Mouse (Mus musculus): ENCODE results near the gene Zscan4e. TPM values are rescaled to one million over a fixed set of nuclear protein-coding genes. Genes with fewer than 3 reads are reported as not detected.
"Not testable (repeated sequence)": the region's sequence is repeated elsewhere in the genome, so short reads cannot be mapped to it uniquely, and the experiment has no call there.

Zscan4e gene
- polyA plus RNA-seq (2012; ENCODE audit: insufficient read depth, low replicate concordance), result not detected in 2 replicates

GRCm38 (mm10) chr7:11310582-11310981 lies at the start of gene Zscan4e:
Zscan4e (minus strand) TSS chr7:11310682.
- not testable (repeated sequence) for H3K4me1 ChIP-seq; H3K36me3 ChIP-seq (replicated peaks; ENCODE audit: low read length); H3K9me3 ChIP-seq; H3K27me3 ChIP-seq (replicated peaks); H3K4me3 ChIP-seq (replicated peaks)

Other genes with a start within 250 kb of the Zscan4e start
- not detected in 2 replicates for gene Zscan4-ps1, start 241.0 kb downstream of the Zscan4e start, polyA plus RNA-seq (2012; ENCODE audit: insufficient read depth, low replicate concordance)
- gene Zscan4d, start 144.5 kb downstream of the Zscan4e start, polyA plus RNA-seq (2012; ENCODE audit: insufficient read depth, low replicate concordance), result not detected in 2 replicates
- not detected in 2 replicates for gene Zscan4f, start 87.2 kb upstream of the Zscan4e start, polyA plus RNA-seq (2012; ENCODE audit: insufficient read depth, low replicate concordance)
- gene Zscan4-ps2, start 203.6 kb upstream of the Zscan4e start, polyA plus RNA-seq (2012; ENCODE audit: insufficient read depth, low replicate concordance), result not detected in 2 replicates